Mouse (Mus musculus) urinary bladder, adult 2 months (tissue): Measurements from ENCODE around the gene Gbp5. TPM values are rescaled to one million over a fixed set of nuclear protein-coding genes. Genes with fewer than 3 reads are reported as not detected.
A peak's percentile ranks its signal among the peaks of the same experiment; 100 is the strongest.
"Not testable (repeated sequence)": the region's sequence is repeated elsewhere in the genome, so short reads cannot be mapped to it uniquely, and the experiment has no call there.

Experiments
- DNase-seq: peaks from one replicate; pipeline ENCODE4 v3.0.0; 2022; ENCODE audit warnings: low spot score
- polyA plus RNA-seq: library from polyadenylated mRNA; depleted of rRNA; stranded (reverse); fragments of >200 nt; gene quantifications from 2 replicates; pipeline ENCODE4 v1.2.3, GENCODE M21; 2012; rRNA removed

Gene Gbp5
- polyA plus RNA-seq, 1 experiment: 18.0 TPM

DNA sequence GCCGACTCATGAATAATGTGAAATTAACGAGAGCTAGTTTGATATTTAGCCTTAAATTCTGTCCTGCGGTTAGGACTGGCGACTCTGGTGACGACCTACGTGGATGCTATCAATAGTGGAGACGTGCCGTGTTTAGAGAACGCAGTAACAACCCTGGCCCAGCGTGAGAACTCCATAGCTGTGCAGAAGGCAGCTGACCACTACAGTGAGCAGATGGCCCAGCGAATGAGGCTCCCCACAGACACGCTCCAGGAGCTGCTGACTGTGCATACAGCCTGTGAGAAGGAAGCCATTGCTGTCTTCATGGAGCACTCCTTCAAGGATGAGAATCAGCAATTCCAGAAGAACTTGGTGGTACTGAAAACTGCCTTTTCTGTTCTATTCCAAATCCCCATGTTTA lies 49.0 kb downstream of the Gbp5 start:
- not testable (repeated sequence) for DNase-seq

DNA sequence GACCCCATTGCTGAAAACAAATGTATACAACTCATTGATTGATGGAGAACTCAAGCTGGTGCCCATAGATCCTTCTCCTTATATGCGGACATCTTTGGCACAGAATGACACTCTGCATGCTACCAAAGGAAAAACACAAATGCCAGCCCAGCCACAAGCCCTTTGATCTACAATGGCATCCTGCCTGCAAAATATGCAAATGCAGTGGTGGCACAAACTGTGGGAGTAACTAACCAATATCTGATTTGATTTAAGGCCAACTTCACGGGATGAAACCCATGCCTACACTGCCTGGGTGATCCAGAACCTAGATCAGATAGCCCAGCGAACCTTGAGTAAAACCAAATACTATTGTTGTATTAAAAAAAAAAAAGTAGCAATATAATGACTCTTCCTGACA lies 52.9 kb downstream of the Gbp5 start:
- DNase-seq: no peak

DNA sequence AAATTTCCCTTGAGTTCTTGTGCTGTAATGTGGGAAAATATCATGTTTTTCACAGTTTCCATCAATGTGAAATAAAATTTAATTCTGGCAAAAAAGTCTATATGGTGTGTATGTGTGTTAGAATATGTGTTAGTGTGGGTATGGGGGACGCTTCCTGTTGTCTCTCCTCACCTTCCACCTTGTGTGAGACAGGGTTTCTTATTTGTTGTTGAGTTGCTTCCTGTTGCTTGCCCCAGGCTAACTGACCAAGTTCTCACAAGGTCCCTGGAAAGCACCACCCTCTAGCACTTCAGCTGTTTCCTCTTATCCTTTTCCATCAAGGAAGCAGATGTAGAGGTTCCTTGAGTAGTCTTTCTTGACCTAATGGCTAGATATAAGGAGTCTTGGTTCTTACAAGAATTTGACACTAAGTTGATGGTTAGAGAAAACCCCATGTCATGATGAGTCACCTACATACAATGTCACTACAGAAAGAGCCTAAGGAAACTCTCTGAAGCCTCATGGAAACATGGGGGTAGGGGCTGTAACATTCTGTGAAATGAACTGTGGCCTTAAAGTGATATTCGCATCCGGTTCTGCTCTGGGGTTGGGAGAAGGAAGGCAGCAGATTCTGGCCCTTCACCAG lies 56.4 kb downstream of the Gbp5 start:
- DNase-seq: no peak

DNA sequence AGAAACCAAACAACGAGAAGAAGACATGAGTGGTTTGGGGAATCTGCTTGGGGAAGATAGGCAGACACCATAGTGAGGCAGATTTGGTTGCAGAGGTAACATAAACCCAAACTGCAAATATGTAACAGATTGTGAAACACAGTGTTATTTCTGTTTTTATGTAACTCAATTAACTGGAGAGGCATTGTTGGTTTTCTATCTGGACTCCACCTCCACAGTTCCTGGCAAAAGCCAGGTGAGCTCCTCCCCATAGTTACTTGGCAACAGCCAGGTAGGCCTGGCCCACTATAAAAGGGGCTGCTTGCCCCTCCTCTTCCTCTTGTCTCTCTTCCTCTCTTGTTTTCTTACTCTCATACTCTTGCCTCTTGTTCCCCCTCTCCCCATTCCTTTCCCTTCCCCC lies 60.8 kb downstream of the Gbp5 start:
- DNase-seq: no peak

DNA sequence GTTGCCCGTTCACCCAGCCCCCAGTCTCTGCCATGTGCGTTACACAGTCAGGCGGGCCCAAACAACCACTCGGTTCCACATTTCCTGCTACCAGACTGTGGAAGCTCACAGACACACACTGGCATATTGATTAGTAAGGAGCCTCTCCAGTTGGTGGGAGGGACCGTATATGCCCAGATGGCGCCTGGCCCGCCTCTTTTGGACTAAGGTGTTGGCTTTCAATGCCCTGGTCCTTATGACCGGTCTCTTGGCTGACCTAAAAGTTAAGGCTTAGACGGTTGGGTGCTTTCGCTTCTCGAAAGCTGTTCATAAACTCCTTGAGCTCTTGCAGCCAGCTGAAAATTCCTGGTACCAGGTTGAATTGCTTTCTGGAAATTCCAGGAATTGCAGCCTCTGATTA lies 61.8 kb downstream of the Gbp5 start:
- no peak for DNase-seq

DNA sequence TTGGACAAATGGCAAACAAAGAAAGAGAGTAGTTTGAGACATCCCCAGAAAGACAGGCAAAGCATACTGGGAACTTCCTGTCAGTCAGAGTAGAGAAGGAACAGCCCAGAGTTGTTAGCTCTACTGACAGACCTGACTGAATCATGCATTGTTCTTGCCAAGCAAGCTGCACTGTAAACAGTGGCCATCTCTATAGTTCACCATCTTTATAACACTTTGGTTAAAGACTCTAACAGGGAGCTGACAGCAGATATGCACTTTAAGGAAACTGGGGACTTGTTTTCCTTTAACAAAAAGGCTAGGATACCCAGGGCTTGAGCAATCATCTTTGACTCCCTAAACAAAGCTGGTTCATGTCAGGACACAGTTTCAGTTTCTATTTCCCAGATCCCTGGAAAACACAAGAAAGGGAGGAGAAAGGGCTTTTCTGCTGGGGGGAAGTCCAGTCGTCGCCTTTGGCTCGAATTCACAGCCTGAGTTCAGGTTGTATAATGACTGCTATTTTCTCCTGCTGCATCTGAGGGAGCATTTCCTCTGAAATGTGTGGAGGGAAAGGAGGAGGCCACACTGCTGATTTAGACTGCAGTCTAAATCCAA lies 66.0 kb downstream of the Gbp5 start, which contains the start of gene Gbp3:
Gene Gbp3, plus strand, starts transcription at position 395 of the 597 bp plus-strand sequence.
- no peak for DNase-seq

DNA sequence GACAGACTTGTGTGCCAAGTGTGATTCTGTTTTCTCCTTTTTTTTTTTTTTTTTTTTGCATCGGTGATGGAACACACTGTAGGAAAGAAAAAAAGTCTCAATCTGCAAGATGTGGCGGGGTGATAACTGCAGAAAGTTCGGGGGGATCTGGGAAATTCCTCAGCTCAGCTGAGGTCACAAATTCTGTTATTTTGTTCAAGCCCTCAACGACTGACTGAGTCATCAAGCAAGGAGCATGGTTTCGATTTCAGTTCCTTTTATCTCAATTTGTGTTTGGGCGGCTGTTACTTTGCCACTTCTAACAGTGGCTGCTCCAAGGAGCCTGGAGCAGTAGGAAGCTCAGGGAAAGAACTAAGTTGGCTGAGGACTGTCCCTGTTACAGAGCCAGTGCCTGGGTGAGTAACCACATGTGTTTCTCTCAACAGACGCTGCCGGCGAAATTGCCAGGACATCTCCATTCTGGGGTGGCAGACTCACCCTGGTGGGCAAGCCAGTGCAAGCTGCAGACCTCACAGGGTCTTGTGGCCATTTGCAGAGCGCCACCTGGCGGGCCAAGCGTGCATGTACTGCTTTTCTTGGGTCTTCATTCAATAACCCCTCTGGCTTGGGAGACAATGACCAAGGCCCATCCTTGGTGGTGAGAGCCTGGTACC lies 66.6 kb downstream of the Gbp5 start:
- peak; percentile 74 for DNase-seq

DNA sequence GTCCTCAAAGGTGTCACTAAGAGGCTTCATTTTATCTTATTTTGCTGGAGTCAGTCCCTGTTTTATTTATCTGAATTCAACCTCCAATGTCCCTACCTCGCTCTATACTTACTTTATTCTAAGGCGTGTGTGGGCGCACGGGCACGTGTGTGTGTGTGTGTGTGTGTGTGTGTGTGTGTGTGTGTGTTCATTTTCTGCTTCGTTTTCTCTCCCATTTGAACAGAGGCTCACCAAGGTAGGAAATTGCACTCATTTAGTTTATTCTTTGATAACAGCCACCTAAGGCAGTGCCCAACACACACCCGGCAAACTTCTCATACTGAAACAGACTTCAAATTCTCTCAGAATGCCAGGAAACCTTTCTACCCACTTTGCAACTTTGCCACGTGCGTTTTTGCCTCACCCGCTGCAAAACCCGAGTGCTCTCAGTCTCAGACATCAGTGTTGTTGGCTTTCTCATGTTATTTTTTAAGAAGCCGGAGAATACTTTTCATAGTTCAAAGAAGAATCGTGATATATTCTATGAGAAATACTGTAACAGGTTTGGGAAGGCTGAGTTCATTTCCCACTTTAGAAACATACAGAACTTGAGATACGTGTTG lies 67.4 kb downstream of the Gbp5 start:
- DNase-seq: no peak

DNA sequence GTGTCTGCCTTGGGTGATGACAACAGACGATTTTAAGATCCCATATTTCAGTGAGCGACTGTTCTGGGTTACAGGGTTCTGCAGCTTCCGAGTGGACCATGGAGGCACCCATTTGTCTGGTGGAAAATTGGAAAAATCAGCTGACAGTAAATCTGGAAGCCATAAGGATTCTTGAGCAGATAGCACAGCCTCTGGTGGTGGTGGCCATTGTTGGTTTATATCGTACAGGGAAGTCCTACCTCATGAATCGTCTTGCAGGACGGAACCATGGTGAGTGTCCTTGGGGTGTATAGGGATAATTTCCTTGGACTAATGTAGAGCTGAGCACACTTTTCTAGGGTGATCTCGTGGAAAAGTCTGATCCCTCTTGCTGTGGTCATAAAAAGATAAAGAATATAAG lies 67.9 kb downstream of the Gbp5 start:
- no peak for DNase-seq

DNA sequence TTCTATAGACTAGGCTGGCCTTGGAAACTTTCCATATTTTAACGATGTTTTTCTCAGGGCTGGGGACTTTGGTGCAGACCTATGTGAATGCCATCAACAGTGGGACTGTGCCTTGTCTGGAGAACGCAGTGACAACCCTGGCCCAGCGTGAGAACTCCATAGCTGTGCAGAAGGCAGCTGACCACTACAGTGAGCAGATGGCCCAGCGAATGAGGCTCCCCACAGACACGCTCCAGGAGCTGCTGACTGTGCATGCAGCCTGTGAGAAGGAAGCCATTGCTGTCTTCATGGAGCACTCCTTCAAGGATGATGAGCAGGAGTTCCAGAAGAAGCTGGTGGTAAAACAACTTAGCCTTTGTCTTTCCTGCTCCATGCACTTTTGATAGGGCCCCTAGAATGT lies 73.7 kb downstream of the Gbp5 start:
- DNase-seq: not testable (repeated sequence)

DNA sequence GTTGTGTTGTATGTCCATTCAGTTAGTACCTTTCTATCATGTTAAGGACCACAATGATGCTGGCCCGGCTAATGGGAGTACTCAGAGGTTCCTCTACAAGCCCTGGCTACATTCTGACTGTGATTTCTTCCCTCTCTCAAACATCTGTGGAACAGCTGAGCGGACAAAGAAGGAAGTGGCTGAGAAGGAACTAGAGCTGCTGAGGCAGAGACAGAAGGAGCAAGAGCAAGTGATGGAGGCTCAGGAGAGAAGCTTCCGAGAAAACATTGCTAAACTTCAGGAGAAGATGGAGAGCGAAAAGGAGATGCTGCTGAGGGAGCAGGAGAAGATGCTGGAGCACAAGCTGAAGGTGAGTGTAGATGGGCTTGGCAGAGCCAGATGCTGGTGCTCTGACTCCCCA lies 77.0 kb downstream of the Gbp5 start:
- DNase-seq: no peak

Other genes with a start within 250 kb of the Gbp5 start
- 67.3 and 73.8 TPM in 2 replicates for gene Pdlim5, start 98.3 kb upstream of the Gbp5 start, polyA plus RNA-seq
- 8.4 and 19.1 TPM in 2 replicates for gene Gbp7, start 36.4 kb downstream of the Gbp5 start, polyA plus RNA-seq
- 40.3 and 56.4 TPM in 2 replicates for gene Gbp3, start 66.0 kb downstream of the Gbp5 start, polyA plus RNA-seq
- 0.78 and 2.7 TPM in 2 replicates for gene Gbp2b, start 100.9 kb downstream of the Gbp5 start, polyA plus RNA-seq
- 76.1 and 142 TPM in 2 replicates for gene Gbp2, start 126.6 kb downstream of the Gbp5 start, polyA plus RNA-seq
- gene Kyat3, start 207.1 kb downstream of the Gbp5 start, polyA plus RNA-seq: 8.4 and 9.0 TPM in 2 replicates